13 mouse cellular contexts compared by ENCODE assay signal in the genomic region with DNA sequence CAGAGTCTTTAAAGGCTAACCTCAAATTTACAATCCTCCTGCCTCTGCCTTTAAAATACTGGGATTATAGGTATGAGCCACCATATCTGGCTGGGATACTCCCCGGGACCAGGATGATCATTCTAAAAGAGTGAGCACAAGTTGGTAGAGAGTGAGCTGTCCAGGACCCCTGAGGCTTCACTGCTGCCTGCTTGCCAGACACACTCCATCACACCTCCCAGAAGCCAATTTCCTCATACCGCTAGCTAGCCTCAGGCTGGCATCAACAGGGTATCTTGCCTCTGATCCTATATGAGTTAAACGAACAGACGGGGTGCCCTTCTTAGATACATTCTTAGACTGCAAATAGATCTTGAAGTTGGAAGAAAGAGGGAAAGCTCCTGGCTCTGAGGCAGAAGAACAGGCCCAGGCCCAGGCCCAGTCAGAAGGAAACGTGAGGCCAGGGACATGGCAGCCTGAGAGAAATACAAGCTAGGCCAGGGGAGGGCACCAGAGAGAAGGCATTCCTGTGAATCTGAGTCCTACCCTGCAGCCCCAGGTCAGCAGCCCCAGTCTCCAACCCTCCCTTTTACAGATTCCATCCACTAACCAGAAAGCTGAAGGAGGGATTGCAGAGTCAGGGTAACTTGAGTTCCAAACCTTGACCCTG. TPM values are rescaled to one million over a fixed set of nuclear protein-coding genes. Genes with fewer than 3 reads are reported as not detected.
A peak's percentile ranks its signal among the peaks of the same experiment; 100 is the strongest.
DNase-seq lines count a peak whose midpoint lies in the region; ATAC-seq and TF ChIP-seq lines count a peak whose summit lies in the region.
"Had no signal": no experiment of that assay in that cellular context is flagged by ENCODE, and none has a peak within 500 bp of the region (broad histone marks: within the 10 kb centered on the region; RNA-seq: fewer than 3 reads in every experiment).

No protein-coding gene starts in this region.

- no peaks in the 10 kb centered on the region for H3K36me3 ChIP-seq in hindbrain, postnatal 0 days (ENCODE audit: insufficient read depth, low read length)
- no peaks in the 10 kb centered on the region for H3K36me3 ChIP-seq in hindbrain, embryonic 13.5 days
- no peaks in the 10 kb centered on the region for H3K36me3 ChIP-seq in intestine, embryonic 16.5 days (ENCODE audit: control insufficient read depth, insufficient read depth, low read length)
- H3K36me3 ChIP-seq: limb, embryonic 13.5 days; lung, embryonic 15.5 days; midbrain, embryonic 15.5 days had no signal

- H3K4me2 ChIP-seq in hindbrain, postnatal 0 days (ENCODE audit: low read depth, low read length): no peak overlapping the region
- no peak overlapping the region for H3K4me2 ChIP-seq in hindbrain, embryonic 13.5 days
- no peak overlapping the region for H3K4me2 ChIP-seq in intestine, embryonic 16.5 days (ENCODE audit: low read depth, low read length)
- H3K4me2 ChIP-seq: forebrain, embryonic 13.5 days; limb, embryonic 13.5 days; lung, embryonic 15.5 days; midbrain, embryonic 15.5 days had no signal

- no peaks in the 10 kb centered on the region for H3K9me3 ChIP-seq in hindbrain, postnatal 0 days (ENCODE audit: low read length)
- H3K9me3 ChIP-seq in hindbrain, embryonic 13.5 days: no peaks in the 10 kb centered on the region
- no peaks in the 10 kb centered on the region for H3K9me3 ChIP-seq in intestine, embryonic 16.5 days (ENCODE audit: control insufficient read depth, low read length)
- H3K9me3 ChIP-seq: forebrain, embryonic 13.5 days; limb, embryonic 13.5 days; lung, embryonic 15.5 days; midbrain, embryonic 15.5 days had no signal

- TF ChIP-seq CTCF in hindbrain, postnatal 0 days (IDR thresholded peaks at IDR 0.05; ENCODE audit: low read depth): peak; percentile 45; the same call in 1 of the 2 replicates

- no peak overlapping the region for H3K27ac ChIP-seq in hindbrain, postnatal 0 days
- no peak overlapping the region for H3K27ac ChIP-seq in hindbrain, embryonic 13.5 days
- H3K27ac ChIP-seq in intestine, embryonic 16.5 days (ENCODE audit: low read length): no peak overlapping the region
- H3K27ac ChIP-seq: forebrain, embryonic 13.5 days; limb, embryonic 13.5 days; lung, embryonic 15.5 days; midbrain, embryonic 15.5 days had no signal

- H3K27me3 ChIP-seq in hindbrain, postnatal 0 days (ENCODE audit: insufficient read depth, low read length): no peaks in the 10 kb centered on the region
- H3K27me3 ChIP-seq in hindbrain, embryonic 13.5 days: no peaks in the 10 kb centered on the region
- H3K27me3 ChIP-seq in intestine, embryonic 16.5 days (replicated peaks; ENCODE audit: control insufficient read depth, insufficient read depth, low read length): no peaks in the 10 kb centered on the region
- H3K27me3 ChIP-seq: forebrain, embryonic 13.5 days; limb, embryonic 13.5 days; lung, embryonic 15.5 days; midbrain, embryonic 15.5 days had no signal

- WGBS in hindbrain, postnatal 0 days: 58% methylated on average over 5 of the region's 5 CpGs
- 87% methylated on average over 5 of the region's 5 CpGs for WGBS in hindbrain, embryonic 13.5 days
- WGBS in intestine, embryonic 16.5 days: 81% methylated on average over 5 of the region's 5 CpGs

- no peaks in the 10 kb centered on the region for H3K4me1 ChIP-seq in hindbrain, postnatal 0 days (ENCODE audit: insufficient read depth, low read length)
- H3K4me1 ChIP-seq in hindbrain, embryonic 13.5 days (replicated peaks): no peaks in the 10 kb centered on the region
- H3K4me1 ChIP-seq in intestine, embryonic 16.5 days (ENCODE audit: control insufficient read depth, insufficient read depth, low read length): no peaks in the 10 kb centered on the region
- H3K4me1 ChIP-seq: forebrain, embryonic 13.5 days; limb, embryonic 13.5 days; lung, embryonic 15.5 days; midbrain, embryonic 15.5 days had no signal

- DNase-seq in hindbrain, postnatal 0 days (ENCODE audit: low spot score): no peak
- peak; percentile 62 for DNase-seq in testis, postnatal 10 days (ENCODE audit: low spot score)
- no peak for DNase-seq in testis, postnatal 14 days (ENCODE audit: low spot score)
- DNase-seq in cerebellum, adult 9-10 months: peak; percentile 36
- DNase-seq in gastrocnemius, adult 18-20 months (ENCODE audit: low spot score): no peak
- no peak for DNase-seq in frontal cortex, postnatal 25 days (ENCODE audit: low spot score in 2 of 2)

- H3K9ac ChIP-seq in hindbrain, postnatal 0 days (replicated peaks; ENCODE audit: low read length): no peak overlapping the region
- H3K9ac ChIP-seq in hindbrain, embryonic 13.5 days: no peak overlapping the region
- no peak overlapping the region for H3K9ac ChIP-seq in intestine, embryonic 16.5 days (ENCODE audit: low read depth, low read length)
- H3K9ac ChIP-seq: forebrain, embryonic 13.5 days; limb, embryonic 13.5 days; lung, embryonic 15.5 days; midbrain, embryonic 15.5 days had no signal

- H3K4me3 ChIP-seq in hindbrain, postnatal 0 days (ENCODE audit: low read length): no peak overlapping the region
- H3K4me3 ChIP-seq in hindbrain, embryonic 13.5 days: no peak overlapping the region
- no peak overlapping the region for H3K4me3 ChIP-seq in intestine, embryonic 16.5 days (ENCODE audit: low read length)
- H3K4me3 ChIP-seq: forebrain, embryonic 13.5 days; limb, embryonic 13.5 days; lung, embryonic 15.5 days; midbrain, embryonic 15.5 days had no signal

- ATAC-seq in hindbrain, postnatal 0 days: no peak
- no peak for ATAC-seq in hindbrain, embryonic 13.5 days (ENCODE audit: low FRiP score)
- no peak for ATAC-seq in intestine, embryonic 16.5 days
- ATAC-seq: activated CD4-positive, CD25-positive, alpha-beta regulatory T cell, adult 4 months; forebrain, embryonic 13.5 days; midbrain, embryonic 15.5 days had no signal

RNA-seq across cellular contexts. Expression of a gene that starts 31.9 kb away (rescaled TPM):
- 101 and 106 TPM in 2 replicates for total RNA-seq in hindbrain, postnatal 0 days (2014; rRNA removed)
- 57.1 and 67.4 TPM in 2 replicates for polyA plus RNA-seq in hindbrain, postnatal 0 days (2015; fragmentation: Nextera tagmentation; extraction: Ambion mirVana)
- 14.2 and 15.6 TPM in 2 replicates for polyA plus RNA-seq in hindbrain, embryonic 13.5 days (2015; fragmentation: Nextera tagmentation; extraction: Ambion mirVana)
- under 1 TPM; 0.14 to 0.57 TPM for total RNA-seq in gastrocnemius, adult 18-20 months (2021)
- polyA plus RNA-seq in intestine, embryonic 16.5 days (2015; fragmentation: Nextera tagmentation; extraction: Ambion mirVana): 0.15 and 0.91 TPM in 2 replicates

RNA-seq across cellular contexts. Expression of a gene that starts 43.6 kb away (rescaled TPM):
- 87.8 and 94.2 TPM in 2 replicates for total RNA-seq in hindbrain, postnatal 0 days (2014; rRNA removed)
- 208 and 217 TPM in 2 replicates for polyA plus RNA-seq in hindbrain, postnatal 0 days (2015; fragmentation: Nextera tagmentation; extraction: Ambion mirVana)
- polyA plus RNA-seq in hindbrain, embryonic 13.5 days (2015; fragmentation: Nextera tagmentation; extraction: Ambion mirVana): 122 and 126 TPM in 2 replicates
- 100 to 1,000 TPM; 491 to 527 TPM for total RNA-seq in gastrocnemius, adult 18-20 months (2021)
- 199 and 213 TPM in 2 replicates for polyA plus RNA-seq in intestine, embryonic 16.5 days (2015; fragmentation: Nextera tagmentation; extraction: Ambion mirVana)

Comparison
In these comparisons a context has a peak if more than half of its experiments do, and no peak if none do; other contexts are left out.
1. DNase-seq: peak in testis, postnatal 10 days (single experiment) and cerebellum, adult 9-10 months (single experiment); none in hindbrain, postnatal 0 days (single experiment), testis, postnatal 14 days (single experiment), gastrocnemius, adult 18-20 months (single experiment) and frontal cortex, postnatal 25 days (0 of 2).